Mouse (Mus musculus) heart, postnatal 36 days (tissue): ENCODE results near the gene Tbp. TPM values are rescaled to one million over a fixed set of nuclear protein-coding genes. Genes with fewer than 3 reads are reported as not detected.
A peak's percentile ranks its signal among the peaks of the same experiment; 100 is the strongest.
"Not testable (repeated sequence)": the region's sequence is repeated elsewhere in the genome, so short reads cannot be mapped to it uniquely, and the experiment has no call there.

ENCODE experiments used
- DNase-seq, 2 experiments: peaks; one replicate each; pipeline ENCODE4 v3.0.0; 2021 to 2022
- intact Hi-C: fragments of 180-260 bp; cut with DNase I; formaldehyde crosslinking; loops from one replicate; pipeline ENCODE4 v1.15.1; 2025
- total RNA-seq, 2 experiments: library from RNA; stranded (reverse); gene quantifications; 2 replicates each; pipeline ENCODE4 v1.2.3; 2021

Gene Tbp
- total RNA-seq, 2 experiments from 2014 or later: 8.2 to 12.8 TPM

DNA sequence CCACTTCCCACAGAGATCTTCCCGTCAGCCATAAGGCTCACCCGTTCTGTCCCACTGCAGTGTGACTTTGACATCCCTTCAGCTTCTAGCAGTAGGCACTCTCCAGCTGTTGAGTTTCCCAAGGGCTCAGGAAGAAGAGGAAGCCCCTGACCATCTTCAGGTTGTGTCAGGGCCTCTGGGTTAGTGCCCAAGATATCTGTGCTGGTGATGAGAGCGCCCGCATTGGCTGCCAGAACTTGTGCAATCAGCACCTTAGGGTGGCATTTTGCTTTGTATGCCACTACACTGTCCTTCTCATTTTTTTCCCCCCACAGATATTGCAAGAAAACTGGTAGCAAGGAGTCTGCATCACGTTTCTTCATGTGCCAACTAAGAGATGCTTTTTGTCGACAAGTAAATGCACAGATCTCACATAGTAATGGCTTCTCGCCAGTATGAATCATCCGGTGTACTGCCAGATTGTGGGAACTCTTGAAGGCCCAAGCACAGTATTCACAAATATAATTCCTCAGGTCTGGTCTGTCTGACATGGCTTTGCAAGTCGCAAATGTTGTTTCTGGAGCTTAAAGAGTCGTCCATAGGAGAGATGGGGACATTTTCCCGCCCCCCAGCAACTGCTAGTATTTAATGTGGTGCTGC lies 35.6 kb downstream of the Tbp start:
- intact Hi-C loops: no loop called here
- no peak for DNase-seq

DNA sequence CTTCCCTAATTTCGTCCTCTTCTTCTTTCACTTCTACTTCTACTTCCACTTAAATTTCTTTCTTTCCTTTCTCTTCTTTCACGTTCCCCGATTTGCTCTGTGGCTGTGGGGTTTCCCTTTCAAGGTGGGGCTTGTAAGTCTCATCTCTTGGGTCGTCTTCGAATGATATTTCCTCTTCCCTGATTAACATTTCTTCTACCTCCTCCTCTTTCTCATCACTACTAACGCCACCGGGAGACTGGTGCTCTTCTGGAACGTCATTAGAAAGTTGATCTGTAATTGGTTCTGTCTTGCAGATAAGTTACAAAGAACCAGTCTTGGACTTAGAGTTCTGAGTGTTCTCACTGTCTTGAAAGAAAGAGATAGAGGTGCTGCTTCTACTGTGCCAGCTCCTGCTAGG lies 36.3 kb downstream of the Tbp start:
- intact Hi-C loops: no loop called here
- no peak for DNase-seq

DNA sequence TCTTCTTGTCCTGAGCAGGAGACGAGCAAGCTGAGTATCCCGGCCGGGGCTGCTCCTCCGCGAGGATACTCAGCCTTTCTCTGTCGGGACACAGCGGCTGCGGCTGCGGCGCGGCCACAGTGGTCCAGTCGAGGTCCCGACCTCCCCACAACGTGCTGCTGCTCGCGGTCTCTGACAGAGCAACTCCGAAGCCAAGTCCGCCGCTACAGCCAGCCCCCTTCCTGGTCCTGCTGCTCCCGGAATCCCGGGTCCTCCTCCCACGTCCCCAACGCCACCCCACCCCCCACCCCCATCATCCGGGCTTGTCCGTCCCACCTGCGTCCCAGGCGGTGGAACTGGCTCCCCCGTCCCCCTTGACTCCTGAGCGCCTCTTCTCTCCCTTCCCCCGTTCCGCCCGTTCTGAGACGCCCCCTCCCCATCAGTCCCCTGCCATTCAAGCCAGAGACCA lies 36.8 kb downstream of the Tbp start:
- intact Hi-C loops: no loop called here
- no peak for DNase-seq

DNA sequence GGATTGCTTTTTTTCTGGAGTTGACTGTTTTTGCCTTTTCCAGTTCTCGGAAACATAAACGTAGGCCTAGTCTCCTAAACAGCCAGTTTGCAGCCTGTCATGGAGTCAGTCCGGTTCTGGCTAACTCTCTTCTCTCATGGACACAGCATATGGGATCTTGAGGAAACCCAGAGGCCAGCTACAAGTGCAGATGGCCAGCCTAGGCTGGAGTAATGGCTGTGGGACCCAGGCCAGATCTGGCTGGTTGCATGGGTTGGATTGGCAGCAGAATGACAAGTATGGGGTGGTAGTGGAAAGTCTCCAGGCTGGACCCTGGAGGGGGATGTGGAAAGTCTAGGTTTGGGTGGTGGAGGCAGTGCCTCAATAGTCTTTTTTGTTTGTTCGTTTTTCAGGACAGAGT lies 40.6 kb downstream of the Tbp start:
- intact Hi-C loops: no loop called here
- no peak for DNase-seq

DNA sequence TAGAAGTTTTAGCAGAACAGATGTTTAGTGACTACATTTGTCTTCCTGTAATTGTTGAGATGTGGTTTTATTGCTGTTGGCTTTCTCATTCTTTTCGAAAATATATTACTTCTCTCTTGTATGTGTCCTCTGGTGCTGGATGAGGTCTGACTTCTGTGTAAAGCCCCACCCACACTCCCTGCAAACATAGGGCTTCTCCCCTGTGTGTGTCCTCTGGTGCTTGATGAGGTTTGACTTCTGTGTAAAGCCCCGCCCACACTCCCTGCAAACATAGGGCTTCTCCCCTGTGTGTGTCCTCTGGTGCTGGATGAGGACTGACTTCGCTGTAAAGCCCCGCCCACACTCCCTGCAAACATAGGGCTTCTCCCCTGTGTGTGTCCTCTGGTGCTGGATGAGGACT lies 44.2 kb downstream of the Tbp start:
- DNase-seq, intact Hi-C loops: not testable (repeated sequence)

DNA sequence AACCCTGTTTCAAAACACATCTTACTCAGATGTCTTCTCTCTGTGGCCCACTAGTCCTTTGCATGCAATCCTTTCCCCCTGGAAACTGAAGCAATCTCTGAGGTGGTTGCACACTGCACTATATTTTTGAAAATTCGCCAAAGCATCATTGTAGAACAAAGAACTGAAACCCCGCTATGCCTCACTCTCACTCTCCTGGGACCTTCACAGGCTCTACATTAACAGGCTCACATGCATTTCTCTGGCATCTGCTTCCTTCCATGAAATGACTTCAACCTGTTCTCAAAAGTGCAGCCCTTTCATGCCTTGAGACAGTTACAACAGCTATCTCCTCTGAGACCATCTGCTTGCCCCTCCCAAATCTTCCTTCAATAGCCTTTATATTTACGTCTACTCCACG lies 46.8 kb downstream of the Tbp start:
- intact Hi-C loops: no loop called here
- DNase-seq: no peak

DNA sequence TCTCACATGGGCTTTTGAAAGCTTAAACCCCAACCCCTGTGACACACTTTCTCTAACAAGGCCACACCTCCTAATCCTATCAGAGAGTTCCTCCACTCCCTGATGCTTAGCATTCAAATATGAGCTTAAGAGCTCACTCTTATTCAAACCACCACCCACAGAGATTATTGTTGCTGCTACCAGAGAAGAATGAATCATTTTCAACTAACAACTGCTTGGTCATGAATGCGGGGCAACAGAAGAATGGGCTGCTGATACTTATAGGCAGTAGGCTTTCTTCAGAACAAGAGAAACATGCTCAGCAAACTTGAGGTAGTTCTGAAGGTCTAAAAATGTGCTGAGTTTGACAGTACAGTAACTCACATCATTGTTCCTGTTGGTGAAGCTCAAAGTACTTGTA lies 50.0 kb downstream of the Tbp start:
- DNase-seq: no peak
- intact Hi-C loops: no loop called here

DNA sequence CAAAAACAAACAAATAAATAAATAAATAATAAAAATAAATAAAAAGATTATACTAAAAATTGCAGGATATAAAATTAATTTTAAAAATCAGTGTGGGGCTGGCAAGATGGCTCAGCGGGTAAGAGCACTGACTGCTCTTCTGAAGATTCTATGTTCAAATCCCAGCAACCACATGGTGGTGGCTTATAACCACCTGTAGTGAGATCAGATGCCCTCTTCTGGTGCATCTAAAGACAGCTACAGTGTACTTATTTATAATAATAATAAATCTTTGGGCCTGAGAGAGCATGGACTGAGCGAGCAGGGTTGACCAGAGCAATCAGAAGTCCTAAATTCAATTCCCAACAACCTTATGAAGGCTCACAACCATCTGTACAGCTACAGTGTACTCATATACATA lies 60.3 kb downstream of the Tbp start:
- intact Hi-C loops: loop anchor here (5.0 kb wide), 1 partner anchor 142 kb away; the partner anchor contains the start of gene Chd1

DNA sequence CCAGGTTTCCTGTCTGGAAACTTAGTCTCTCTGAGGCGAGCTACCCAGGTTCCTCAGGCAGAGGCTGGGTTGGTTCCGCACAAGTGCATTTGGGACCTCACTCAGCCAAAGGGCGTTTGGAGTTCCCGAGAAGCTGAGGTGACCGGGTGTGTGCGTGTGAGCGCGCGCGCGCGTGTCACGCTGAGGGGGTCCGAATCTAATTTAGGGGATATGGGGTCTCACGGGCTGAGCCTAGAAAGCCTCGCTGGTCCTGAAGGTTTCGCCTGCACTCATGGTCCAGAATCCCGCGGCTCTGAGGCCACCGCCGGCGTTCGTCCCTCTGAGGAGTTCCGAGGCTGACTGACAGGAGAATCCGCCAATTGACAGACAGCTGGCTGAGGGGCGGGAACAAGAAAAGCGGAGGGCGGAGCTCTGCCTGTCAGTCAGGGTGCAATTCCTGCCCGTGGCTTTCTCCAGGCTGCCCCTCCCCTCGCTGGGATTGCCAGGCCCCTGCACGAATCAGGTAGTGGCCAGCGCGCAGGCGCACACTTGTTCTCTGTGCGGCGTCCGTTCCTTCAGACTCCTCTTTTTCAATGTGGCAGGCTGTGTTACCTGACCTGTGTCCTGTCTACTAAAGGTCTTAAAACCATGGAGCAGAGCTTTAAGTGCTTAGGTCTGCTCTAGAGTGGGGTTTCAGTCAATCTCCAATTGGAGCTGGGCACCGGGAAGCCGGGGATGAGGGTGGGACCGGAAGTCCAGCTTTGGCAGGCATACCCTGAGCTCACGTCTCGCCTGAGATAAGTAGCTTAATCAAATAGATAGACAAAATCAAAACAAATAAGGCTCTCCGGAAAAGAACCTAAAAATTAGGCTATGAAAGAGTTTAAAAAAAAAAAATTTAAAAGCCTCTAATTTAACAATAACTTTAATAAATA lies 64.6 kb downstream of the Tbp start, which contains the start of gene Prdm9:
Gene Prdm9 (minus strand): TSS at position 341 of the 914 bp plus-strand sequence.
- intact Hi-C loops: loop anchor here (5.0 kb wide), 1 partner anchor 138 kb away; the partner anchor contains the start of gene Chd1
- peak; percentile 100 for DNase-seq

More for the DNA sequence above, 60.3 kb downstream of the Tbp start:
- DNase-seq: no peak

DNA sequence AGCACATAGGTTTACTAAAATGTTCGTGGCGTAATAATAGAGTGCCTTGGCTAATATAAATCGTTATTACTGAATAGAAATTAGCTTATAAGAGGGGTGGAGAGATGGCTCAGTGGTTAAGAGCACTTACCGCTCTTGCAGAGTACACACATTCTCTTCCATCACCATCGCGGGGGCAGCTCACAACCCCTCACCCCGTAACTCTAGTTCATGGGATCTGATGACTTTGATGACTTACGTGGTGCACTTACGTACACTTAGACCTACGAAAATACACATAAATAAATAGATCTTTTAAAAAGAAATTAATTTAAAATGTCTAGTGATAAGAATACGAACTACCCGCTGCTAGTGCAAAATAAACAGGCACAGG lies 65.2 kb downstream of the Tbp start:
- intact Hi-C loops: loop anchor here (5.0 kb wide), 1 partner anchor 137 kb away; the partner anchor contains the start of gene Chd1
- no peak for DNase-seq

DNA sequence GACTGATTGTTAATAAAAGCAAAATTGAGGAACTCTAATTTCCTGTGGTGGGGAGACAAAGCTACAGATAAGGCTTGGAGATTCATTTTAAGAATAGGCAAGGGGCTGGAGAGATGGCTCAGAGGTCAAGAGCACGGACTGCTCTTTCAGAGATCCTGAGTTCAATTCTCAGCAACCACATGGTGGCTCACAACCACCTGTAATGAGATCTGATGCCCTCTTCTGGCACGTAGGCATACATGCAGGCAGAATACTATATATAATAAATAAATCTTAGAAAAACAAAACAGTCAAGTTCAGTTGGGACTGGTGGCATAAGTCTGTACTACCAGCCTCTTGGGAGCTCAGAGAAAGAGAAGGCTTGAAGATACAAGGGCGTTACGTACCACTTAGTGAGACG lies 67.2 kb downstream of the Tbp start:
- intact Hi-C loops: no loop called here
- DNase-seq: no peak

DNA sequence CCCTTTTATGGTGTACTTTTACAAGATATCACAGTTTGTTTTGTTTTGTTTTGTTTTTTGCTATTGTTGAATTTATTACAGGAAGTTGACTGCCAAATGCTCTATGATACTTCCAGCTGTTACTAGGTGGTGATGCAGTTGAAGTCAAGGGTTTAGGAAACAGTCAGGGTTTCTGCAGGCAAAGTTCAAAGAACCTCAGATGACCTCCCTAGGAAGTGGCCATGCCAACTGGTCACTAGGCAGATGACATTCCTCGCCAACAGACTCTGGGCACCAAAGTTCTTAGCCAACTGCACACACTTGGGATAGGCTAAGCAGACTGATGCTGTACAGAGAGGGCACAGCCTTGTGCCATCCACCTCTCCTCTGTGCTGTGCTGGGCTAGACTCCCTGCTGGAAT lies 75.4 kb downstream of the Tbp start:
- intact Hi-C loops: no loop called here

DNA sequence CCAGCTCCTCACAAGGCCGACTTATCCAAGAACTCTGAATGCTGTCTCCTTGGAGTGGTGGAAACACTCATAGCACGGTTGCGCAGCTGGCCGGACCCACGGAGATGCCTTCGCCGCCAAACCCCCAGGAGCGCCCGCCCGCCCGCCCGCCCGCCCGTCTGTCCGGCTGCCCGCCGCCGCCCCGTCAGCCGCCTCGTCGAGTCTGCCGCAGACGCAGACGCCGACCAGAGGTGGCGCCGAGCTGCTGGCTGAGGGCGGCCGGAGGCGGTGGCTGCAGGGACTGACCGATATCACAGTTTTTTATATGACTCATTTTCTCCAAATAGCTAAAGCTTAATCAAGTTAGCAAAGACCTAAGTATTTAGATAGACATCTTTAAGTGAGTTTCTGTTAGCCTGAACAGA lies 77.6 kb downstream of the Tbp start:
- intact Hi-C loops: no loop called here

More for the DNA sequence above, 75.4 kb downstream of the Tbp start:
- no peak for DNase-seq

More for the DNA sequence above, 77.6 kb downstream of the Tbp start:
- DNase-seq: peak; percentile 34 to 43

Other genes with a start within 250 kb of the Tbp start
- 1 to 10 TPM; 6.2 to 7.0 TPM for gene Dll1, start 123.0 kb upstream of the Tbp start, total RNA-seq
- gene Fam120b, start 103.7 kb upstream of the Tbp start, total RNA-seq: 10 to 100 TPM; 11.4 to 11.9 TPM
- 100 to 1,000 TPM; 123 to 127 TPM for gene Psmb1, start 137 bp upstream of the Tbp start, total RNA-seq
- gene Pdcd2, start 27.4 kb downstream of the Tbp start, total RNA-seq: 10 to 100 TPM; 14.8 to 19.7 TPM
- 1 to 10 TPM; 1.7 to 1.8 TPM for gene Prdm9, start 64.5 kb downstream of the Tbp start, total RNA-seq
- 10 to 100 TPM; 20.6 to 20.8 TPM for gene Chd1, start 205.1 kb downstream of the Tbp start, total RNA-seq